Mouse (Mus musculus) bone marrow, adult 2 months (tissue): ENCODE results near the gene T2. TPM values are rescaled to one million over a fixed set of nuclear protein-coding genes. Genes with fewer than 3 reads are reported as not detected.
A peak's percentile ranks its signal among the peaks of the same experiment; 100 is the strongest.

Experiments used
- H3K27ac ChIP-seq: fragments of 200-500 bp; 2 replicates; pipeline ENCODE4 v1.5.1; 2012; ENCODE audit warnings: low read depth, mild to moderate bottlenecking, control low read depth, inconsistent platforms, low read length; ENCODE audit not compliant: control insufficient read depth, poor library complexity, insufficient read depth
- H3K4me1 ChIP-seq: fragments of 200-500 bp; 2 replicates; pipeline ENCODE4 v1.6.1; 2011; ENCODE audit warnings: low read length; ENCODE audit not compliant: control insufficient read depth, insufficient read depth
- H3K4me3 ChIP-seq: fragments of 200-500 bp; replicated peaks from 2 replicates; pipeline ENCODE3; 2011; ENCODE audit warnings: mild to moderate bottlenecking, low read depth, low read length, control low read depth; ENCODE audit not compliant: control insufficient read depth
- CTCF ChIP-seq: fragments of 200-500 bp; IDR thresholded peaks from 2 replicates; pipeline ENCODE4 v1.5.1; 2011; ENCODE audit warnings: low read length, control low read depth; ENCODE audit not compliant: control insufficient read depth, insufficient read depth
- POLR2A ChIP-seq: fragments of 200-500 bp; IDR thresholded peaks from 2 replicates; pipeline ENCODE4 v1.6.1; 2011; ENCODE audit warnings: low read depth, mild to moderate bottlenecking, control low read depth, low read length, borderline replicate concordance; ENCODE audit not compliant: control insufficient read depth
- WGBS: fragments of 180-500 bp; shearing (Covaris S2); methylation state at CpG from one replicate; pipeline ENCODE4 v1.1.7; 2018; 5-methylcytosine and 5-hydroxymethylcytosine counted together
- polyA plus RNA-seq: library from polyadenylated mRNA; stranded (reverse); fragments of >200 nt; gene quantifications from 2 replicates; pipeline ENCODE4 v1.2.4, GENCODE M21; 2011; ENCODE audit warnings: low replicate concordance; ENCODE audit not compliant: missing spikeins, insufficient read depth, insufficient read length

T2 gene
- polyA plus RNA-seq, 1 experiment: not detected

GRCm38 (mm10) chr17:8468716-8469344 lies 113.0 kb downstream of the T2 start:
- 15% methylated on average over 19 of the region's 19 CpGs for WGBS
- TF ChIP-seq POLR2A: no peak
- peak; percentile 85 for TF ChIP-seq CTCF
- Histone ChIP-seq H3K27ac (no peak overlapping the region), H3K4me1 (no peaks in the 10 kb centered on the region), H3K4me3 (no peak overlapping the region)

Other genes with a start within 250 kb of the T2 start
- not detected in 2 replicates for gene Gm49673, start 208.2 kb upstream of the T2 start, polyA plus RNA-seq
- gene Rnaset2a, start 207.9 kb upstream of the T2 start, polyA plus RNA-seq: 2.3 TPM in 1 of 2 replicates, not detected in the other
- 23.3 and 24.2 TPM in 2 replicates for gene Fgfr1op, start 190.5 kb upstream of the T2 start, polyA plus RNA-seq
- not detected in 2 replicates for gene Ccr6, start 119.9 kb upstream of the T2 start, polyA plus RNA-seq
- 26.7 and 40.1 TPM in 2 replicates for gene Mpc1, start 73.1 kb upstream of the T2 start, polyA plus RNA-seq
- 11.9 and 17.9 TPM in 2 replicates for gene Sft2d1, start 44.9 kb upstream of the T2 start, polyA plus RNA-seq
- gene Prr18, start 18.5 kb upstream of the T2 start, polyA plus RNA-seq: not detected in 2 replicates
- gene T, start 78.4 kb downstream of the T2 start, polyA plus RNA-seq: not detected in 2 replicates
- 3.0 and 5.5 TPM in 2 replicates for gene Pde10a, start 169.4 kb downstream of the T2 start, polyA plus RNA-seq
- gene Gm17087, start 211.0 kb downstream of the T2 start, polyA plus RNA-seq: not detected in 2 replicates